8 mouse cellular contexts compared by ENCODE assay signal in genomic region chr5:125339851-125340531, GRCm38 (mm10). TPM values are rescaled to one million over a fixed set of nuclear protein-coding genes. Genes with fewer than 3 reads are reported as not detected.
A peak's percentile ranks its signal among the peaks of the same experiment; 100 is the strongest.
DNase-seq lines count a peak whose midpoint lies in the region; ATAC-seq and TF ChIP-seq lines count a peak whose summit lies in the region.

No protein-coding gene starts in this region.

- no peaks in the 10 kb centered on the region for H3K9me3 ChIP-seq in embryonic facial prominence, embryonic 12.5 days
- H3K9me3 ChIP-seq in midbrain, embryonic 13.5 days, result no peaks in the 10 kb centered on the region

- intact Hi-C loops in heart, postnatal 10 days (cut with DNase I), result no loop called here
- intact Hi-C loops in left cerebral cortex, postnatal 36 days (cut with DNase I), result no loop called here

- H3K4me2 ChIP-seq in embryonic facial prominence, embryonic 12.5 days (replicated peaks), result peak overlapping the region; percentile 97
- peak overlapping the region; percentile 94 for H3K4me2 ChIP-seq in midbrain, embryonic 13.5 days (replicated peaks)

- H3K27ac ChIP-seq in embryonic facial prominence, embryonic 12.5 days, result no peak overlapping the region
- H3K27ac ChIP-seq in midbrain, embryonic 13.5 days, result no peak overlapping the region

- no peaks in the 10 kb centered on the region for H3K36me3 ChIP-seq in embryonic facial prominence, embryonic 12.5 days
- no peaks in the 10 kb centered on the region for H3K36me3 ChIP-seq in midbrain, embryonic 13.5 days

- peaks cover 5% of the 10 kb centered on the region; the same call in 1 of the 2 replicates for H3K27me3 ChIP-seq in embryonic facial prominence, embryonic 12.5 days
- H3K27me3 ChIP-seq in midbrain, embryonic 13.5 days, result peaks cover 21% of the 10 kb centered on the region

- TF ChIP-seq CTCF in lung, adult 2 months (IDR thresholded peaks at IDR 0.05; ENCODE audit: insufficient read depth, low read length), result no peak

- DNase-seq in lung, adult 2 months, result peak; percentile 37
- DNase-seq in lung, postnatal 14 days, result no peak
- DNase-seq in heart, postnatal 10 days, result peak; percentile 42 to 60
- peak; percentile 35 to 55 for DNase-seq in left cerebral cortex, postnatal 36 days (ENCODE audit: low spot score in 2 of 2)
- DNase-seq in thymus, postnatal 0 days (ENCODE audit: low spot score), result peak; percentile 33
- DNase-seq in adrenal gland, postnatal 14 days, result no peak

- 0 out of 2 replicates have a peak, but pooled peaks have one; percentile 24 for ATAC-seq in embryonic facial prominence, embryonic 12.5 days (ENCODE audit: insufficient number of reproducible peaks, insufficient read depth, low FRiP score, low TSS enrichment)
- ATAC-seq in midbrain, embryonic 13.5 days, result peak; percentile 3; the same call in 1 of the 2 replicates

- TF ChIP-seq POLR2A in lung, adult 2 months (IDR thresholded peaks at IDR 0.05; ENCODE audit: borderline replicate concordance, extremely low read depth, low read depth, low read length), result no peak

- peak overlapping the region; percentile 93 for H3K4me3 ChIP-seq in lung, adult 2 months (replicated peaks; ENCODE audit: extremely low read depth, low read depth, low read length)
- H3K4me3 ChIP-seq in embryonic facial prominence, embryonic 12.5 days, result peak overlapping the region; percentile 87
- H3K4me3 ChIP-seq in midbrain, embryonic 13.5 days (replicated peaks), result peak overlapping the region; percentile 69

- H3K4me1 ChIP-seq in lung, adult 2 months (ENCODE audit: control insufficient read depth, insufficient read depth, low read length), result peaks cover 7% of the 10 kb centered on the region; the same call in 1 of the 2 replicates
- peaks cover 29% of the 10 kb centered on the region for H3K4me1 ChIP-seq in embryonic facial prominence, embryonic 12.5 days
- H3K4me1 ChIP-seq in midbrain, embryonic 13.5 days (replicated peaks), result peaks cover 33% of the 10 kb centered on the region

- peak overlapping the region; percentile 71 for H3K9ac ChIP-seq in embryonic facial prominence, embryonic 12.5 days
- peak overlapping the region; percentile 70 for H3K9ac ChIP-seq in midbrain, embryonic 13.5 days (replicated peaks)

- WGBS in lung, adult 2 months, result 9% methylated on average over 25 of the region's 25 CpGs
- 3% methylated on average over 25 of the region's 25 CpGs for WGBS in embryonic facial prominence, embryonic 12.5 days
- 3% methylated on average over 25 of the region's 25 CpGs for WGBS in midbrain, embryonic 13.5 days

RNA-seq across cellular contexts. Expression of gene Scarb1, which starts 0.9 kb away (rescaled TPM):
- polyA plus RNA-seq in lung, adult 2 months (2012; rRNA removed), result 173 and 196 TPM in 2 replicates
- polyA plus RNA-seq in embryonic facial prominence, embryonic 12.5 days (2016; fragmentation: Nextera tagmentation; extraction: Ambion mirVana), result 38.8 and 40.6 TPM in 2 replicates
- 10 to 100 TPM; 62.6 to 73.8 TPM for total RNA-seq in heart, postnatal 10 days (2021)
- 10 to 100 TPM; 22.0 to 28.0 TPM for total RNA-seq in left cerebral cortex, postnatal 36 days (2021)
- polyA plus RNA-seq in midbrain, embryonic 13.5 days (2015; fragmentation: Nextera tagmentation; extraction: Ambion mirVana), result 22.1 and 22.8 TPM in 2 replicates
- polyA plus RNA-seq in thymus, postnatal 0 days (2015; fragmentation: Nextera tagmentation; extraction: Ambion mirVana), result 36.7 and 37.9 TPM in 2 replicates
- 1,757 and 2,166 TPM in 2 replicates for total RNA-seq in adrenal gland, postnatal 14 days (2021)

RNA-seq across cellular contexts. Expression of gene Gm10382, which starts 49.1 kb away (rescaled TPM):
- polyA plus RNA-seq in lung, adult 2 months (2012; rRNA removed), result 0.20 and 0.25 TPM in 2 replicates
- polyA plus RNA-seq in embryonic facial prominence, embryonic 12.5 days (2016; fragmentation: Nextera tagmentation; extraction: Ambion mirVana), result 0.31 TPM in 2 replicates
- not detected for total RNA-seq in heart, postnatal 10 days (2021)
- total RNA-seq in left cerebral cortex, postnatal 36 days (2021), result under 1 TPM in 1 of 2 experiments, not detected in 1; 0.32 TPM
- polyA plus RNA-seq in midbrain, embryonic 13.5 days (2015; fragmentation: Nextera tagmentation; extraction: Ambion mirVana), result 0.39 and 0.89 TPM in 2 replicates
- 0.44 and 0.74 TPM in 2 replicates for polyA plus RNA-seq in thymus, postnatal 0 days (2015; fragmentation: Nextera tagmentation; extraction: Ambion mirVana)
- total RNA-seq in adrenal gland, postnatal 14 days (2021), result 0.26 and 0.49 TPM in 2 replicates

RNA-seq across cellular contexts. Expression of gene Ubc, which starts 50.0 kb away (rescaled TPM):
- polyA plus RNA-seq in lung, adult 2 months (2012; rRNA removed), result 705 and 874 TPM in 2 replicates
- 1,075 and 1,101 TPM in 2 replicates for polyA plus RNA-seq in embryonic facial prominence, embryonic 12.5 days (2016; fragmentation: Nextera tagmentation; extraction: Ambion mirVana)
- 1,000 to 10,000 TPM in 1 of 2 experiments, 100 to 1,000 TPM in 1; 934 to 1,069 TPM for total RNA-seq in heart, postnatal 10 days (2021)
- total RNA-seq in left cerebral cortex, postnatal 36 days (2021), result 100 to 1,000 TPM; 817 to 877 TPM
- polyA plus RNA-seq in midbrain, embryonic 13.5 days (2015; fragmentation: Nextera tagmentation; extraction: Ambion mirVana), result 1,275 and 1,322 TPM in 2 replicates
- 532 and 603 TPM in 2 replicates for polyA plus RNA-seq in thymus, postnatal 0 days (2015; fragmentation: Nextera tagmentation; extraction: Ambion mirVana)
- total RNA-seq in adrenal gland, postnatal 14 days (2021), result 1,142 and 1,189 TPM in 2 replicates

Comparison
In these comparisons a context has a peak if more than half of its experiments do, and no peak if none do; other contexts are left out.
1. DNase-seq: peak in lung, adult 2 months (single experiment), heart, postnatal 10 days (2 of 2), left cerebral cortex, postnatal 36 days (2 of 2) and thymus, postnatal 0 days (single experiment); none in lung, postnatal 14 days (single experiment) and adrenal gland, postnatal 14 days (single experiment).
2. Peak in every context shown above with its lines, with median percentiles within 50 percentile points of each other: H3K4me3 ChIP-seq.